Mouse (Mus musculus): Measurements from ENCODE around the gene 3110009E18Rik. TPM values are rescaled to one million over a fixed set of nuclear protein-coding genes. Genes with fewer than 3 reads are reported as not detected.

The 3110009E18Rik gene
- polyA plus RNA-seq, 1 experiment from 2014 or later: 16.3 TPM

GRCm38 (mm10) chr1:120135934-120136786 is 15.2 kb downstream of the 3110009E18Rik start:
- WGBS: 85% methylated on average over 7 of the region's 7 CpGs
- H3K9ac ChIP-seq: no peak overlapping the region
- H3K4me3 ChIP-seq (replicated peaks; ENCODE audit: low read length): no peak overlapping the region
- no peaks in the 10 kb centered on the region for H3K27me3 ChIP-seq (ENCODE audit: control insufficient read depth, insufficient read depth, low read length)
- DNase-seq (ENCODE audit: low spot score): no peak
- H3K36me3 ChIP-seq (replicated peaks; ENCODE audit: control insufficient read depth, insufficient read depth): no peaks in the 10 kb centered on the region
- no peaks in the 10 kb centered on the region for H3K4me1 ChIP-seq (replicated peaks; ENCODE audit: control insufficient read depth, insufficient read depth, low read length)
- H3K4me2 ChIP-seq (replicated peaks): no peak overlapping the region
- no peaks in the 10 kb centered on the region for H3K9me3 ChIP-seq (ENCODE audit: control insufficient read depth, low read length)
- no peak for ATAC-seq (ENCODE audit: low FRiP score)
- H3K27ac ChIP-seq: no peak overlapping the region

- no peaks in the 10 kb centered on the region for H3K9me3 ChIP-seq (ENCODE audit: control insufficient read depth, low read length)
- no peak overlapping the region for H3K4me2 ChIP-seq (replicated peaks)
- H3K27ac ChIP-seq: no peak overlapping the region
- 30% methylated on average over 7 of the region's 7 CpGs for WGBS
- H3K36me3 ChIP-seq (replicated peaks; ENCODE audit: control insufficient read depth, insufficient read depth): no peaks in the 10 kb centered on the region
- ATAC-seq (ENCODE audit: low FRiP score) (no peak), DNase-seq (ENCODE audit: low spot score) (no peak)
- no peaks in the 10 kb centered on the region for H3K27me3 ChIP-seq (ENCODE audit: control insufficient read depth, insufficient read depth, low read length)
- H3K9ac ChIP-seq: no peak overlapping the region
- H3K4me1 ChIP-seq (replicated peaks; ENCODE audit: control insufficient read depth, insufficient read depth, low read length): no peaks in the 10 kb centered on the region
- no peak overlapping the region for H3K4me3 ChIP-seq (replicated peaks; ENCODE audit: low read length)
Observed at GRCm38 (mm10) chr1:120138923-120139540, 18.0 kb downstream of the 3110009E18Rik start.

GRCm38 (mm10) chr1:120140144-120140693 is 19.2 kb downstream of the 3110009E18Rik start:
- Histone ChIP-seq H3K9me3 (ENCODE audit: control insufficient read depth, low read length) (no peaks in the 10 kb centered on the region), H3K36me3 (replicated peaks; ENCODE audit: control insufficient read depth, insufficient read depth) (no peaks in the 10 kb centered on the region), H3K4me2 (replicated peaks) (no peak overlapping the region), H3K4me3 (replicated peaks; ENCODE audit: low read length) (no peak overlapping the region), H3K9ac (no peak overlapping the region), H3K27me3 (ENCODE audit: control insufficient read depth, insufficient read depth, low read length) (no peaks in the 10 kb centered on the region), H3K27ac (no peak overlapping the region), H3K4me1 (replicated peaks; ENCODE audit: control insufficient read depth, insufficient read depth, low read length) (no peaks in the 10 kb centered on the region)
- WGBS: 91% methylated on average over 9 of the region's 9 CpGs
- ATAC-seq (ENCODE audit: low FRiP score): no peak
- DNase-seq (ENCODE audit: low spot score): no peak

GRCm38 (mm10) chr1:120142551-120142950 is 21.6 kb downstream of the 3110009E18Rik start:
- Histone ChIP-seq H3K27ac (no peak overlapping the region), H3K9ac (no peak overlapping the region), H3K4me2 (replicated peaks) (no peak overlapping the region), H3K36me3 (replicated peaks; ENCODE audit: control insufficient read depth, insufficient read depth) (no peaks in the 10 kb centered on the region), H3K27me3 (ENCODE audit: control insufficient read depth, insufficient read depth, low read length) (no peaks in the 10 kb centered on the region), H3K4me1 (replicated peaks; ENCODE audit: control insufficient read depth, insufficient read depth, low read length) (no peaks in the 10 kb centered on the region), H3K4me3 (replicated peaks; ENCODE audit: low read length) (no peak overlapping the region), H3K9me3 (ENCODE audit: control insufficient read depth, low read length) (no peaks in the 10 kb centered on the region)
- DNase-seq (ENCODE audit: low spot score): peak; percentile 53
- 63% methylated on average over 5 of the region's 5 CpGs for WGBS
- peak; percentile 49 for ATAC-seq (ENCODE audit: low FRiP score)

- no peaks in the 10 kb centered on the region for H3K36me3 ChIP-seq (replicated peaks; ENCODE audit: control insufficient read depth, insufficient read depth)
- no peak overlapping the region for H3K4me2 ChIP-seq (replicated peaks)
- DNase-seq (ENCODE audit: low spot score): no peak
- no peaks in the 10 kb centered on the region for H3K27me3 ChIP-seq (ENCODE audit: control insufficient read depth, insufficient read depth, low read length)
- no peak for ATAC-seq (ENCODE audit: low FRiP score)
- no peaks in the 10 kb centered on the region for H3K4me1 ChIP-seq (replicated peaks; ENCODE audit: control insufficient read depth, insufficient read depth, low read length)
- H3K9ac ChIP-seq: no peak overlapping the region
- H3K9me3 ChIP-seq (ENCODE audit: control insufficient read depth, low read length): no peaks in the 10 kb centered on the region
- 79% methylated on average over 8 of the region's 8 CpGs for WGBS
- H3K27ac ChIP-seq: no peak overlapping the region
- no peak overlapping the region for H3K4me3 ChIP-seq (replicated peaks; ENCODE audit: low read length)
Observed at GRCm38 (mm10) chr1:120145527-120146216, 24.7 kb downstream of the 3110009E18Rik start.

- Histone ChIP-seq H3K27me3 (ENCODE audit: control insufficient read depth, insufficient read depth, low read length) (no peaks in the 10 kb centered on the region), H3K36me3 (replicated peaks; ENCODE audit: control insufficient read depth, insufficient read depth) (no peaks in the 10 kb centered on the region), H3K4me2 (replicated peaks) (no peak overlapping the region), H3K9ac (no peak overlapping the region), H3K4me3 (replicated peaks; ENCODE audit: low read length) (no peak overlapping the region), H3K9me3 (ENCODE audit: control insufficient read depth, low read length) (no peaks in the 10 kb centered on the region), H3K27ac (no peak overlapping the region), H3K4me1 (replicated peaks; ENCODE audit: control insufficient read depth, insufficient read depth, low read length) (no peaks in the 10 kb centered on the region)
- ATAC-seq (ENCODE audit: low FRiP score): no peak
- no peak for DNase-seq (ENCODE audit: low spot score)
Observed at GRCm38 (mm10) chr1:120146994-120147393, 26.0 kb downstream of the 3110009E18Rik start.

- no peak for ATAC-seq (ENCODE audit: low FRiP score)
- Histone ChIP-seq H3K27me3 (ENCODE audit: control insufficient read depth, insufficient read depth, low read length) (no peaks in the 10 kb centered on the region), H3K4me1 (replicated peaks; ENCODE audit: control insufficient read depth, insufficient read depth, low read length) (no peaks in the 10 kb centered on the region)
Observed at GRCm38 (mm10) chr1:120154232-120154631, 33.2 kb downstream of the 3110009E18Rik start.

GRCm38 (mm10) chr1:120155325-120155724 is 34.3 kb downstream of the 3110009E18Rik start:
- Histone ChIP-seq H3K27me3 (ENCODE audit: control insufficient read depth, insufficient read depth, low read length) (no peaks in the 10 kb centered on the region), H3K9ac (no peak overlapping the region), H3K27ac (no peak overlapping the region), H3K36me3 (replicated peaks; ENCODE audit: control insufficient read depth, insufficient read depth) (no peaks in the 10 kb centered on the region), H3K4me1 (replicated peaks; ENCODE audit: control insufficient read depth, insufficient read depth, low read length) (no peaks in the 10 kb centered on the region), H3K4me3 (replicated peaks; ENCODE audit: low read length) (no peak overlapping the region), H3K9me3 (ENCODE audit: control insufficient read depth, low read length) (no peaks in the 10 kb centered on the region), H3K4me2 (replicated peaks) (no peak overlapping the region)
- DNase-seq (ENCODE audit: low spot score): peak; percentile 58
- no peak for ATAC-seq (ENCODE audit: low FRiP score)
- 16% methylated on average over 1 of the region's 1 CpGs for WGBS

More at GRCm38 (mm10) chr1:120154232-120154631, 33.2 kb downstream of the 3110009E18Rik start:
- Histone ChIP-seq H3K36me3 (replicated peaks; ENCODE audit: control insufficient read depth, insufficient read depth) (no peaks in the 10 kb centered on the region), H3K9ac (no peak overlapping the region), H3K4me3 (replicated peaks; ENCODE audit: low read length) (no peak overlapping the region), H3K4me2 (replicated peaks) (no peak overlapping the region), H3K9me3 (ENCODE audit: control insufficient read depth, low read length) (no peaks in the 10 kb centered on the region), H3K27ac (no peak overlapping the region)
- peak; percentile 48 for DNase-seq (ENCODE audit: low spot score)

- H3K27ac ChIP-seq: no peak overlapping the region
- no peak for ATAC-seq (ENCODE audit: low FRiP score)
- 89% methylated on average over 9 of the region's 9 CpGs for WGBS
Observed at GRCm38 (mm10) chr1:120158474-120159127, 37.6 kb downstream of the 3110009E18Rik start.

More at GRCm38 (mm10) chr1:120158474-120159127, 37.6 kb downstream of the 3110009E18Rik start:
- H3K9me3 ChIP-seq (ENCODE audit: control insufficient read depth, low read length): no peaks in the 10 kb centered on the region
- H3K4me1 ChIP-seq (replicated peaks; ENCODE audit: control insufficient read depth, insufficient read depth, low read length): no peaks in the 10 kb centered on the region
- no peak overlapping the region for H3K4me3 ChIP-seq (replicated peaks; ENCODE audit: low read length)
- no peak for DNase-seq (ENCODE audit: low spot score)
- H3K27me3 ChIP-seq (ENCODE audit: control insufficient read depth, insufficient read depth, low read length): no peaks in the 10 kb centered on the region
- no peaks in the 10 kb centered on the region for H3K36me3 ChIP-seq (replicated peaks; ENCODE audit: control insufficient read depth, insufficient read depth)
- no peak overlapping the region for H3K4me2 ChIP-seq (replicated peaks)
- no peak overlapping the region for H3K9ac ChIP-seq

All from hindbrain, embryonic 14.5 days (tissue).